ENCODE assay signal across 1 mouse cellular context in genomic region chr7:27331854-27332253, GRCm38 (mm10).
TF ChIP-seq lines count a peak whose summit lies in the region.

No protein-coding gene starts in this region.

TF ChIP-seq in CH12.LX, 34 proteins besides CTCF, POLR2A, EP300 and RAD21:
- no peak for TF ChIP-seq MAX (IDR thresholded peaks at IDR 0.05; ENCODE audit: low read length)
- TF ChIP-seq ZNF384 (IDR thresholded peaks at IDR 0.05; ENCODE audit: low read depth, low read length), result peak; percentile 74
